Mouse (Mus musculus) lung, adult 2 months (tissue): Measurements from ENCODE around the gene Msmo1.

ENCODE experiments used
- CTCF ChIP-seq: fragments of 200-500 bp; IDR thresholded peaks from 2 replicates; pipeline ENCODE4 v1.5.1; 2011; ENCODE audit warnings: mild to moderate bottlenecking, low read length, control low read depth; ENCODE audit not compliant: insufficient read depth
- POLR2A ChIP-seq: fragments of 200-500 bp; IDR thresholded peaks from 2 replicates; pipeline ENCODE4 v1.6.1; 2011; ENCODE audit warnings: low read depth, mild to moderate bottlenecking, control low read depth, low read length, borderline replicate concordance; ENCODE audit errors: extremely low read depth

- TF ChIP-seq CTCF = no peak
- no peak for TF ChIP-seq POLR2A
Observed at GRCm38 (mm10) chr8:64732596-64732995, 996 bp downstream of the Msmo1 start.
